Mouse (Mus musculus) cortical plate, adult 2 months (tissue): ENCODE measurements around the gene Pdcd1lg2.

ENCODE experiments used
- CTCF ChIP-seq: fragments of 200-500 bp; IDR thresholded peaks from 2 replicates; pipeline ENCODE4 v1.5.1; 2011; ENCODE audit warnings: mild to moderate bottlenecking, control low read depth, low read length; ENCODE audit not compliant: insufficient read depth; ENCODE audit errors: extremely low read depth
- POLR2A ChIP-seq: fragments of 200-500 bp; IDR thresholded peaks from 2 replicates; pipeline ENCODE4 v1.6.1; 2011; ENCODE audit warnings: mild to moderate bottlenecking, low read length, control low read depth; ENCODE audit not compliant: insufficient read depth; ENCODE audit errors: extremely low read depth

- no peak for TF ChIP-seq CTCF
- TF ChIP-seq POLR2A, result no peak
Measured at GRCm38 (mm10) chr19:29494454-29494853, 83.7 kb downstream of the Pdcd1lg2 start.
